Mouse (Mus musculus) neutrophil, adult 59 days (primary cell): Measurements from ENCODE around the gene Zwilch. TPM values are rescaled to one million over a fixed set of nuclear protein-coding genes. Genes with fewer than 3 reads are reported as not detected.

Experiments used
- total RNA-seq, 2 experiments: library from RNA; stranded (reverse); gene quantifications; 1 replicate in 1 of 2; 2 replicates in 1 of 2; pipeline ENCODE4 v1.2.4; 2023

Gene Zwilch
- total RNA-seq = 10 to 100 TPM; 18.8 to 22.3 TPM

GRCm38 (mm10) chr9:64172816-64173665 lies at the start of gene Zwilch, which contains the start of gene Rpl4:
Gene Zwilch (minus strand): TSS chr9:64173104.
Gene Rpl4 (plus strand): TSS chr9:64173375.

GRCm38 (mm10) chr9:64178974-64179646 lies 6.2 kb upstream of the Zwilch start, which contains the start of gene Snapc5:
Gene Snapc5 (plus strand): TSS chr9:64179274.

GRCm38 (mm10) chr9:64116876-64117275 lies 56.0 kb downstream of the Zwilch start, which contains the start of gene Lctl:
Gene Lctl (plus strand): TSS chr9:64117147.

Other genes starting within 250 kb of the Zwilch start
- 1 to 10 TPM; 1.1 to 2.1 TPM for gene Smad6, start 151.0 kb downstream of the Zwilch start, total RNA-seq
- not detected for gene Lctl, start 56.0 kb downstream of the Zwilch start, total RNA-seq
- gene Rpl4, start 271 bp upstream of the Zwilch start, total RNA-seq = 100 to 1,000 TPM; 617 to 686 TPM
- 10 to 100 TPM; 30.9 to 33.0 TPM for gene Snapc5, start 6.2 kb upstream of the Zwilch start, total RNA-seq
- 1 to 10 TPM in 1 of 2 experiments, not detected in 1; 1.2 TPM for gene Uchl4, start 62.1 kb upstream of the Zwilch start, total RNA-seq
- gene Map2k1, start 80.5 kb upstream of the Zwilch start, total RNA-seq = 10 to 100 TPM; 84.2 to 87.7 TPM
- gene Tipin, start 108.5 kb upstream of the Zwilch start, total RNA-seq = 10 to 100 TPM; 35.9 to 36.4 TPM
- gene Dis3l, start 168.2 kb upstream of the Zwilch start, total RNA-seq = 10 to 100 TPM; 10.1 to 12.9 TPM
- not detected for gene Megf11, start 212.5 kb upstream of the Zwilch start, total RNA-seq